Mouse (Mus musculus) bone marrow macrophage, adult 2 months (primary cell): ENCODE measurements around the gene Nfix. TPM values are rescaled to one million over a fixed set of nuclear protein-coding genes. Genes with fewer than 3 reads are reported as not detected.

Experiments
- H3K27ac ChIP-seq: 2 replicates; pipeline ENCODE4 v1.5.1; 2012; ENCODE audit warnings: low read depth, low read length; ENCODE audit not compliant: insufficient read depth
- H3K4me1 ChIP-seq: 2 replicates; pipeline ENCODE4 v1.6.1; 2012; ENCODE audit warnings: low read length; ENCODE audit not compliant: control insufficient read depth, insufficient read depth
- H3K4me3 ChIP-seq: 2 replicates; pipeline ENCODE4 v1.5.1; 2012; ENCODE audit warnings: mild to moderate bottlenecking, low read length, moderate library complexity; ENCODE audit not compliant: insufficient read depth
- CTCF ChIP-seq: IDR thresholded peaks from 2 replicates; pipeline ENCODE4 v1.5.1; 2012; ENCODE audit warnings: low read depth, mild to moderate bottlenecking, low read length, moderate library complexity
- POLR2A ChIP-seq: IDR thresholded peaks from 2 replicates; pipeline ENCODE4 v1.6.1; 2012; ENCODE audit warnings: mild to moderate bottlenecking, low read depth, low read length, borderline replicate concordance
- polyA plus RNA-seq: library from polyadenylated mRNA; stranded (reverse); fragments of >200 nt; gene quantifications from 2 replicates; pipeline ENCODE4 v1.2.4, GENCODE M21; 2012; ENCODE audit not compliant: missing spikeins, insufficient read depth, insufficient read length

Nfix gene
- polyA plus RNA-seq, 1 experiment = 12.5 TPM

DNA sequence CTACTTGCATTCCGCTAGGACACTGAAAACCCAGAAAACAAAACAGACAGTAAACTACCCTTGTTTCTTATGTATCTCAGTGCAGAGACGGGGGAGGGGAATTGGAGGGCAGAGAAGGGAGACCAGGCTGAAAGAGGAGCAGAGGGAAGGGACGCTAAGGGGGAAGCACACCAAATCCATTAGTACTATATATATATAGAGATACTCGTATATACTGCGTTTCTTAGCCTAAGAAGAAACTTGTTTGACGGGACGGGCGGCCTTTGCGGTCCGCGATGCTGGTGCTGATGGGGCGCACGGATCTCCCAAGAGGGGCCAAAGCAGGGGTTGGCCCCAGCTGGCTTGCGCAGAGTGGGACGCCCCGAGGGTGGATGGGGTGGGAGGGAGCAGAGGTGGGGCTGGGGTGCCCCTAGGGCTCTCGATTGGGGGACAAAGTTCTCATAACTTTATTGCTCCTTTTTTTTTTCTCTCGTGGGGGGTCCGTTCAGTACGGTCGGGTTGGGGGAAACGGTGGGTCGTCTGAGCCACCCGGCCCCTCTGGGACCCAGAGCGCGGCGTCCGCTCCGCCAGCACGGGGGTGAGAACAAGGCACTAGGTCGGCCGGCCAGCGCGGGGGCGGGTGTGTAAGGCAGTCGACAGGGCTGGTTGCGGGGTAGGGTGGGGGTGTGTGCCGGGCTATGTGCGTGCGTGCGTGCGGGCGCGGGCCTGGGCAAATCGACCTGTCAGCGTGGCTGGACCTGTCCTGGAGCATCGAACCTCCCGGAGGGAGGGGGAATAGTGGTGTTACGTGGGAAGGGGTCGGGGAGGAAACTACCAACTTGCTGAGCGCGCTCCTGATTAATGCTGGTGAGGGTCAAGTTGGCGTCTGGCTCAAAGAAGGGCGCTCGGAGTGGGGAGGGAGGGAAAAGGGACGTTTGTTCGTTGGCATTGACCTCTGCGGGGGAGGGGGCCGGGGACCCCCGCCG is 95.0 kb downstream of the Nfix start:
- Histone ChIP-seq H3K4me1 (peaks cover 16% of the 10 kb centered on the region), H3K4me3 (peak overlapping the region; percentile 86), H3K27ac (peak overlapping the region; percentile 99)
- TF ChIP-seq POLR2A = no peak

DNA sequence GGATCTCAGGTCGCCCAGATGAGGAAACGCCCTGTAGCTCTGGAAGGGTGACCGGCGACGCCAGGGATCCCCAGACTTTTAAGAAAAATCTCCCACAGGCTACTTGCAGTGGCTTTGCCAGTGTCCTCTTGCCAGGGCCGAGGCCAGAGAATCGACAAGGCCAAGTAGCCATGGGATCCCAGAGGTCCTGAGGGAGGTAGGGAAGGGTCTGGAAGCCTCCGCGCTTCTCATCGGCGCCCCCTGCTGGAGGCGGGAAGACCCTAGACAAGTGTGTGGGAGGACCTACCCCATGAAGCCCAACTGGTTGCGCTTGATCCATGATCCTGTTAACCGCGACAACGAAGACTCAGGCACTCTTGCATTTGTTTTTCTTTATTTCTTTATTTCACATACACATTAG is 95.8 kb downstream of the Nfix start:
- TF ChIP-seq POLR2A (0 out of 2 replicates have a peak, but pooled peaks have one; percentile 41), CTCF (peak; percentile 88)
- peaks cover 20% of the 10 kb centered on the region for H3K4me1 ChIP-seq
- peak overlapping the region; percentile 86 for H3K4me3 ChIP-seq
- H3K27ac ChIP-seq = peak overlapping the region; percentile 99

DNA sequence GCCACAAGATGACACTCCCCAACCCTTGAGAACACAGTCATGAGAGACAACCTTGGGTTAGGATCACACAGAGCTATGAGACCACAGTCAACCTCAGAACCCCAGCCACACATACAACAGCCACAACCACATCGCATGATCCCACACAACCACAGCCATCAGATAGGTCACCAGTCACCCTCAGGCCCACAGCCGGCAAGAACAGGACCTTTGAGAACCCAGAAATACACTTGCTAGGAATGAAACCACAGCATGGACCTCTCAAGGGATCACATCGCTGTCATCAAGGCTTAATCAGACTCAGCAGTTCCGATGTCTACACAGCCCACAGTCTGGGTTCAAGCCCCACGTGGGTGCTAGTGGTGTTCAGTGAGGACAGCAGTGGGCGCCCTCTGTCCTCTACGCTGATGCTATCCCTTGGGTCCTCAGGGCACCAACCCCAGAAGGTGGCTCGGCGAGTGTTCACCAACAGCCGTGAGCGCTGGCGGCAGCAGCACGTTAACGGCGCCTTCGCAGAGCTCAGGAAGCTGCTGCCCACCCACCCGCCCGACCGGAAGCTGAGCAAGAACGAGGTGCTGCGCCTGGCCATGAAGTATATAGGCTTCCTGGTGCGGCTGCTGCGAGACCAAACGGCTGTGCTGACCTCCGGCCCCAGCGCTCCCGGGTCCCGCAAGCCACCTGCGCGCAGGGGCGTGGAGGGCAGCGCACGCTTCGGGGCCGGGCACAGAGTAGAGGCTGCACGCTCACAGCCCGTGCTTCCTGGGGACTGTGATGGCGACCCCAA is 96.5 kb downstream of the Nfix start:
- Histone ChIP-seq H3K4me1 (peaks cover 22% of the 10 kb centered on the region), H3K27ac (peak overlapping the region; percentile 99), H3K4me3 (peak overlapping the region; percentile 86)
- TF ChIP-seq CTCF (no peak), POLR2A (no peak; the same call in 1 of the 2 replicates)

DNA sequence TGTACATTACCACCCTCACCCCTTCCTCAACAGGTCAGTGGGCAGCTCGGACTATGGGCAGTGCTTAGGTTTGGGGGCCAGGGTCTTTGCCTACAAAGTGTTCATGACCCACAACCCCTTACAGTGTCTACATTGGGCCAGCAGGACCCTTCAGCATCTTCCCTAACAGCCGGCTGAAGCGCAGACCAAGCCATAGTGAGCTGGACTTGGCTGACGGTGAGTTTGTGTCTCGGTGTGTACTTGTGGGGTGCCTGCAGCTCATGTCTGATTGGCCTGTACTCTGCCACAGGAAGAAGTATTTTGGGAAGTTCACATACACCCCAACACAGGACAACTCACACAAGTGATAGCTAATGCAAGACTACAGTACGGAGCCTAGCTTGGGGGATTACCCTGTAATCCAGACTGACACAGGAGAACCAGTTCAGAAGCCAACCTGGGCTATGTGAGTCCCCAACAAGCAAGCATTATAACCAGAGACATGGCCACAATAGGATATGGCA is 97.1 kb downstream of the Nfix start:
- H3K4me3 ChIP-seq = peak overlapping the region; percentile 86
- no peak for TF ChIP-seq CTCF
- peak overlapping the region; percentile 99 for H3K27ac ChIP-seq
- peaks cover 24% of the 10 kb centered on the region for H3K4me1 ChIP-seq

DNA sequence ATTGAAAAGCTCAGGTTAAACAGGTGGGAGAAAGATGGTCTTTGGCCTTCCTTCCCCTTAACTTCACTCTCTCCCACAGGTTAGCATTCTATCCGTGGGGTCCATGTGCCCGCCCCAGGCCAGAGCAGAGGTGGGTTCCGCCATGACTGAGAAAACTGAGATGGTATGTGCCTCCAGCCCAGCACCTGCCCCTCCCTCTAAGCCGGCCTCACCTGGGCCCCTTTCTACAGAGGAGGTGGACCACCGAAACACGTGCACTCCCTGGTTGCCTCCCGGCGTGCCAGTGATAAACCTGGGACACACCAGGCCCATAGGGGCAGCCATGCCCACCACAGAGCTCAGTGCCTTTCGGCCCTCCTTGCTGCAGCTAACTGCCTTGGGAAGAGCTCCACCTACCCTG is 97.6 kb downstream of the Nfix start:
- peaks cover 26% of the 10 kb centered on the region for H3K4me1 ChIP-seq
- peak overlapping the region; percentile 99 for H3K27ac ChIP-seq
- TF ChIP-seq CTCF = no peak
- TF ChIP-seq POLR2A = no peak
- peak overlapping the region; percentile 86 for H3K4me3 ChIP-seq

DNA sequence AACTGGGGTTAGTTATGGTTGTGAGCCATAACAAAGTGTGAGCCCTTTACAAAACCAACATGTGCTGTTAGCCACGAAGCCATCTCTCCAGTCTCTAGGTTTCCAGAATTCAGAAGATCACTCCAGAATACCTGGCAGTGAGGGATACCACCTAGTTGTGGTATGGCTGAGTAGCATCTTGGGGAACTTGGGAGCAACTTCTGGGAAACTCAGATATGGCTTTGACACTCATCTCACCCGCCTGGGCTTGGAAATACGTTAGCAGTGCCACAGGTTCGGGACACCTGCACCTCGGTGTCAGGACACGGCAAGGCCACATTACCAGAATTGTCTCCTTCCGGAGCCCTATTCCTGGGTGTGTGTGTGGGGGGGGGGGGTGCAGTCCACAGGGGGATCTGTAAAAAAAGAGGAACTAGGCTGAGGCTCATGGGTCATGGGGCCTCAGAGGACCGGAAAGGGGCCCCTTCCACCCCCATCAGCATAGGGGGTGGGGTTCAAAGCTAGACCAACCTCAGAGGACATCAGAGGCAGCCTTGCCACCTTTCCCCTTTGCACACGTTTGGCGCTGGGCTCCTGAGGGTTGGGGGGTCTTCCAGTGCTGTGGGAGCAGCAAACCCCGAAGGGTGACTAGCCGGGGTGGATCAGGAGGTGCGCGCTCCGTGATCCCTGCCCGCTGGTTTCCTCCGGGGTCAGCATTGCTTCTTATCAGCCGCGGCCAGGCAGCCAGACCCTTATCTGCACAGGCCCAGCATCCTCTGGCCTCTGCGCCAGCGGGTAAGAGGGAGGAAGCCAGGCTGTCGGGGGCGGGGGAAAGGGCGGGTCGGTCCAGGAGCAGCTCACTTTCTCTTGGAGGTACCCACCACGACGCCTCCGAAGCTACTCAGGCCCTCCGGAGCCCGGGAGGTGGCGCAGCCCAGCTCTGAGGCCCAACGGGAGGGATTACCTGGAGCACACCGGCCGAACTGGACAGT is 98.9 kb downstream of the Nfix start, which contains the start of gene Lyl1:
Gene Lyl1 (plus strand): TSS at position 517 of the 971 bp plus-strand sequence.
- Histone ChIP-seq H3K27ac (peak within 1 kb of the TSS; percentile 99), H3K4me3 (peak within 1 kb of the TSS; percentile 86), H3K4me1 (peaks cover 26% of the 10 kb centered on the region)
- no peak for TF ChIP-seq CTCF
- TF ChIP-seq POLR2A = peak; percentile 43; the same call in 1 of the 2 replicates

DNA sequence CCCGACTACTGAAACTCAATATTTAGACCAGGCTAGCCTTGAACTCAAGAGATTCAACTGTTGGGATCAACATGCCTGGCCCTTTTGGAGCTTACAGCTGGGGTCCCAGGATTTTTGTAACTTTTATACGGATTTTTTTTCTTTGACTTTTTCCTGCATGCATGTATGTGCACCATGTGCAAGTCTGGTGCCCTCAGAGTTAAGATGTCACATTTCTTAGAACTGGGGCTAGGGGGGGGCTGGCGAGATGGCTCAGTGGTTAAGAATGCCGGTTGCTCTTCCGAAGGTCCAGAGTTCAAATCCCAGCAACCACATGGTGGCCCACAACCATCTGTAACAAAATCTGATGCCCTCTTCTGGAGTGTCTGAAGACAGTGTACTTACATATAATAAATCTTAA is 99.6 kb downstream of the Nfix start:
- Histone ChIP-seq H3K27ac (peak overlapping the region; percentile 99), H3K4me1 (peaks cover 26% of the 10 kb centered on the region), H3K4me3 (no peak overlapping the region)
- TF ChIP-seq POLR2A = no peak
- no peak for TF ChIP-seq CTCF

DNA sequence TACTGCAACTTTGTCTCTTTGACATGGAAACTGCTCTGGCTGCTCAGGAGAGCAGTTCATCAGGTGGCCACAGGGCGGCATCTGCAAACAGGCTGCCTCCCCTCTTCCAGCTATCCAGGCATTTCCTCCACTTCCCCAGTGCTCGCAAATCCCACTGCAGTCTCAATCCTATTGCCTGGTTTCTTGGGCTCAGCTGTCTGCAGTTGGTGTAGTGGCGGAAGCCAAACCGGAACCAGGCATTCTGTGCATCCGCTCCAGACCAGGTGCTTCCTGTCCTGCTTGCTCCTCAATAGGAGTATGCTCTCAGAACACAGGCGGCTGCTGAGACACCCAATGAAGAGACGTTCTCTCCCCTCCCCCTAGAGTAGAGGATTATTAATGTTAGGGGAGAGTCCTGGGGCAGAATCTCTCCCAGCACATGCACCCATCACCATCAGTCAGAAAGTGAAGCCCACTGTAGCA is 100.3 kb downstream of the Nfix start:
- peak overlapping the region; percentile 23; the same call in 1 of the 2 replicates for H3K4me3 ChIP-seq
- peak overlapping the region; percentile 99 for H3K27ac ChIP-seq
- TF ChIP-seq CTCF (peak; percentile 52), POLR2A (no peak)
- peaks cover 26% of the 10 kb centered on the region for H3K4me1 ChIP-seq
